Mouse (Mus musculus) induced T-regulatory cell, adult 2 months (primary cell): ENCODE data around the gene Gm2115.

Experiments used
- DNase-seq: peaks from one replicate; pipeline ENCODE4 v3.0.0-alpha.2; 2012; ENCODE audit warnings: low read depth

Gm2115 gene

DNA sequence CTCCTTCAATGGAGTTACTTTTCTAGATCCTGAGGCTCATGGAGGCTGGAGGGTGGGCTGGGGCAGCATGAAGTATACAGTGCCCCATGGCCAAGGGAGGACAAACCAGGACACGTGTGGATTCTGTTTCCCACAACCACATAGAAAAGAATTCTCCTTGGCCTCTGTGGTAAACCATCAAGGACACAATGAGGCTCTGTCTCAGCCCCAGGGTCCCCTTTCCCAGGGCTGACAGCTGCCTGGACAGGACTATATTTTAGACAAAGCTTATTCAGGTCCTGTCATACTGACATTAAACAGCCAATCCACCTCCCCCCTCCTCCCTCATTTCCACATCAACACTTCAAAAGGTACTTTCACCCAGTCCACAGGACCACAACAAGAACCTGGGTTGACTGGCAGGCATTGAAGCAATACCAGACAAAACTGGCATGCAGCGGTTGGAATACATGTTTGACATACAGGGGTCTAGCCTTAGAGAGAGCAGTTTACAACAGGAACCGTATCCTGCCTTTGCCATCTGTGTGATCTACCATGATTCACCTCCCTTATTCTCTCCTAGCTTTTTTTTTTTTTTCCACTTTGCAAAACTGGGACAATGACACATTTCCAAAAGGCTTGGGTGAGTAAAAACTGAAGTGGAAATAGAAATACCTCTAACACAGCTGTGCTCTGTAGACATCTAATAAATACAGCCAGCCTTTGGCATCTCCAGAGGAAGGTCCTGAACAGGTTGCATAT lies 57.8 kb downstream of the Gm2115 start:
- no peak for DNase-seq

DNA sequence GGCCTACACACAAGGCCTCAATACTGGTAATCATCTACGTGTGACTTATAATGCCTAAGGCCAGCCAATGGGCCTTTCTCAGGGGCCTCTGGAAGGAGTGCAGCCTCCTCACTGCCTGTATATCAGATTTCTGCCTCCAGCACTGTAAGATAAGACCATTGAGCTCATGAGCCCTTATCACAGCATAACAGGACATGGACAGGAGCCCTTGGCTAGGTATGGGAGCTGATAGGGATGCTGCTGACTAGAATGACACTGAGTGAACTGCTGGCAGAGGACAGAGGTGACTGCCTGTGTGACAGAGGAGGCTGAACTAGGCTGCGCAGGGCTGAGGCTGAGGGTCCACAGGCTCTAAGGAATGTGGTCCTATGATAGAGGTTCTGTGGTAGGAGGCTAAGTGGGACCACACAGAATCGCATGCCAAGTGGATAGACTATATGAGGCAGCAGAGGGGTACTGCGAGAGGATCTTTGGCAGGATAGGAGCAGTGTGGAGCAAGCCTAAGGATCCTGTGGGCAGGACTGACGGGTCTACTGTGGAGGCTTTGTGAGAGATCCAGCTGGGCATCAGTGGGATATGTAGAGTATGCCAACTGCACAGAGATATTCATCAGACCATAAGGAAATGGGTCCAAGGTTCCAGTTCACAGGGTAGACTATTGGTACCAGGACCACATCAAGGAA lies 58.5 kb downstream of the Gm2115 start:
- no peak for DNase-seq

- no peak for DNase-seq
Observed at GRCm38 (mm10) chr7:84590622-84591021, 61.9 kb downstream of the Gm2115 start.

GRCm38 (mm10) chr7:84591347-84591746 lies 62.6 kb downstream of the Gm2115 start:
- peak; percentile 35 for DNase-seq

DNA sequence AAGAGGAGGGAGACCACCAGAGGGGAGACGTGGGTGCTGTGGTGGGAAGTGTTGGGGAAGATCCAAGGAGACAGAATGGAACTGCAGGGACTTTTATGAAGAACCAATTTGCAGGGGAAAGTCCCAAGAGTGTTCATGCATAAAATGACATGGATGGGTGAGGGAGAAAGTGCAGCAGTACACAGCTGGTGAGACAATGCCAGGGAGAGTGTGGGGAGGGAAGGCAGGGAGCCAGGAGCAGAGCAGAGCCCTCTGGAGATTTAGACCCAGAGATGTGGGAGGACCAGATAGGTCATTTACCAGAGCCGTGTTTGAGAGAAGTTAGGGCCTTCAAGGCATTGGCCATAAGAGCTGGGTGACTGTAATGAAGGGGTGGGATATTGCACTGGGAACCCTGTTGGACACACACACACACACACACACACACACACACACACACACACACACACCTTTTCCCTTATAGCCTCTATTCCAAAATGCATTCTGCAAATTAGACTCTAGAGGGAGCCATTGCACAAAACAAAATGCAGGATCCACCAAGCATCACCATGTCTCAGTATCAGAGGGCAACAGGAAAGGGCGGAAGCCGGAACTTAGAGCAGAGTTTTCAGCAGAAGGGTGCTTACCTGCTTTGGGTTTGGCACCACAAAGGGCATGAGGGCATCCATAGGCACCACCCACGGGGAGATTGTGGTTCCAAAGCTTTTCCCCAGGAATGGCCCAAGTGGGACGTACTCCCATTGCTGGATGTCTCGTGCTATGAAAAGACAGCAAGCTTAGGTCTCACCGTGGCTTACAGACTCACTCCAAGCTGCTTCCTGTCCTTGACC lies 65.5 kb downstream of the Gm2115 start:
- DNase-seq: peak; percentile 92

DNA sequence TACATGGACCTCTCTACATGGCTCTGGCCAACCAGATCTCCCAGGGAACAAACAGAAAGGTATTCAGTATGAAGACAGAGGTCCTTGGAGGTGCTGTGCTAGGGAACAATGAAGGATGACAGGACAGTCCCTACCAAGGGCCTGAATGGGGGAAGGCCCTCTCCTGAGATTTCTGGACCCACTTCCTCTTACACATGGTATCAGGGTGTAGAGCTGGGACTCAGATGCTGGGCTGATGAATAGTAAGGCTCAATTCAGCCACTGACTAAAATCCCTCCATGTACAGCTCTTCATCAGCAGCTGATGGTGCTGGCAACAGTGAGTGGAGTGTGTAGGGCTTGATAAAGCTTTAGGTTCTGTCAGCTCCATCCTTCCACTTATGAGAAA lies 66.2 kb downstream of the Gm2115 start:
- no peak for DNase-seq

GRCm38 (mm10) chr7:84596002-84596401 lies 67.2 kb downstream of the Gm2115 start:
- DNase-seq: no peak

DNA sequence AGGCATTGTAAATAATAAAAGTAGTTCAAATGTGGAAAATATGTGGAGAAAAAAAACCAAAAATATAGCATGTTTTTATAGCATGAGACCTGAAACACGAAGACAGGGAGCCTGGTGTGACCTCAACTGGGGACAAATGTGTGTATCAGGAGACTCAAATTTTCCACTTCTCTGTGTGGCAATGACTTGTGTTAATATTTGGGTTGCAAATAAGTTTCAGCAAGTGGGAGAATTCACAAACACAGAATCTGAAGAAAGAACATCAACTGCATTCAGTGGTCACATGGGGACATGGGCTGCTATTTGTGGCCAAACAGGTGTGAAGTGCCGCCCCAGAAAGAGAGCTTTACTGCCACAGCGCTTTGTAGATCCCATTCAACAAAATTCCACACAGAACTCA lies 67.9 kb downstream of the Gm2115 start:
- no peak for DNase-seq

- no peak for DNase-seq
Observed at GRCm38 (mm10) chr7:84600631-84601030, 71.9 kb downstream of the Gm2115 start.

GRCm38 (mm10) chr7:84601331-84601730 lies 72.6 kb downstream of the Gm2115 start:
- DNase-seq: no peak

DNA sequence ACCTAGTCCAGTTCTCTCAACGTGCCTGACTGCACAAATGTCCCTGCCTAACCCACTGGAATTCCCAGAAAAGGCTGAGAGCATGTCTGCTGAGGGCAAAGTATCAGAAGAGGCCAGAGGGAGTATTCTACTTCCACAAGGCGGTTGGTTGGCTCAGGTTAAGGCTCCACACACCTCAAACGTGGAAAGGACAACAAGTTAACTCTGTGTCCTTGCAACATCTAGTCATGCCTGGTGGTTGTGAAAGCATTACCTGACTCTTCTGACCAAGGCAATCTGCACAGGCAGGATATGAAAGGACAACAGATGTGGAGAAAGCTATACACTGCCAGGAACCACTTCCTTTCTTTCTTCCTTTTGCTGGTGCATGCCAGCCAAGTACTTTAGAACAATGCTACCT lies 75.7 kb downstream of the Gm2115 start:
- DNase-seq: peak; percentile 23

DNA sequence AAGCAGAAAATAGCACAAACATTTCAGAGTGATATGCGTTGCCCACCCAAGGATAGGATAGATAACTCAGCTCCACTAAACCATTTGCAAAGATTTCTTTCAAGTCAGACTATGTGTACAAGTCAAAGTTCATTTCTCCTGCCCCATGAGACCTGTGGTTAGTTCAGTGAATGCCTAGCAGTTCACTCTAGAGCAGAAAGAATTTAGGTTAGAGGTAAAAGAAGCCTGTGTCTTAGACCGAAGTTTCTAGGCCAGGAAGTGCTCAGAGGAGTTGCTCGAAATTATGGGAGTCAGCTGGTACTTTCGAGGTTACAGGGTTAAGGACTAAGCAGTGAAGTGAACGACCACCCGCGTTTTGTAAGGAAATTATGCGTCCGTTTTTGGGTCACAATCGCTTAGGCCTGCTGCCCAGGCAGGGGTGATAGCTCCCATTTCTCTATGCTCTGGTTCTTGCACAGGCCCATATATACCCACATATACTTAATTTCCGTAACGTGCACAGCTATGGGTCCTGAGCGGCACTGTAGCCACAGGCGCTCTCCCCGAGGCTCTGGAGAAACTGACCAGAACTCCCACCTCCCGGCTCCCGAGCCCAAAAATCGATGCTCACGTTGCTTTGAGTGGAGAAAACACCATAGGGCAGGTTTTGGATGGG lies 76.4 kb downstream of the Gm2115 start:
- peak; percentile 22 for DNase-seq

- DNase-seq: peak; percentile 74
Observed at GRCm38 (mm10) chr7:84605704-84606292, 77.0 kb downstream of the Gm2115 start.

DNA sequence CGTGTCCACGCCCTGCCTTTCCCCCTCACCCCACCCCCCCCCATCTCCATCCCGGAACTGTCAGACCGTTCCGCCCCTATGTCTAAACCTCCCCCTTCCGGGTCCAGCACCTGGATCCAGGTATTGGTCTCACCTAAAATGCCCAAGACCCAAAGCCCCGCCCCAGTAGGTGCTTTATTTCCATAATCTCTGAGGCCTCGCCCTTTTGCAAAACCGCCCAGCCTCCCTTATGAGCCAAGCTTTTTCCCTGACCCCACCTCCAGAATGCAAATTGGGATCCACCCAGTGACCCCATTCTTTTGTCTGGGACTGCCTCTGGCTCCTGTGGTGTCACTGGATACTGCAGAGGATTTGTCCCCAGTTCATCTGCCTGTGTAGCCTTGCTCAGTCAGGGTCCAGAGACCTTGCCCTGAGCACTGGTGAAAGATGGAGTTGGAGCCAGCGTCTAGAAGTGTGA lies 77.6 kb downstream of the Gm2115 start, which contains the start of gene Fah:
TSS of gene Fah (minus strand) at position 430 of the 457 bp plus-strand sequence.
- DNase-seq: peak; percentile 61

DNA sequence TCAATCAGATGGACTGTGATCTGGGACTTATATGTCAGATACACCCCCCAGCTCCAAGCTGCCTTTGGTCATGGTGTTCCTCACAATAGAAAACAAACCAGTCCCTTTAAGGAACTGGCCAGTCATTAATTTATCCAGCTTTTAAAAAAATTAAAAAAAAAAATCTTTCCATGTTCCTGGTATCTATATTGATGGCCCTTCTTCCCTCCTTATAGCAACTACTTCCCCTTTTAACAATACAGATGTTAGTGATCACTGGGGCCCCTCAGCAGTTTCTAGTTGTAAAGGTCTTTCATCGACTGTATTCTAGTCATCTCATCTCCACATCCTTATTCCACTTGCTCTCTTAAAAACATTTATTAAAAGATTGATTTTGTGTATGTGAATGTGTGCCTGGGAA lies 82.9 kb downstream of the Gm2115 start:
- DNase-seq: no peak

- DNase-seq: peak; percentile 12
Observed at GRCm38 (mm10) chr7:84612445-84612844, 83.7 kb downstream of the Gm2115 start.

DNA sequence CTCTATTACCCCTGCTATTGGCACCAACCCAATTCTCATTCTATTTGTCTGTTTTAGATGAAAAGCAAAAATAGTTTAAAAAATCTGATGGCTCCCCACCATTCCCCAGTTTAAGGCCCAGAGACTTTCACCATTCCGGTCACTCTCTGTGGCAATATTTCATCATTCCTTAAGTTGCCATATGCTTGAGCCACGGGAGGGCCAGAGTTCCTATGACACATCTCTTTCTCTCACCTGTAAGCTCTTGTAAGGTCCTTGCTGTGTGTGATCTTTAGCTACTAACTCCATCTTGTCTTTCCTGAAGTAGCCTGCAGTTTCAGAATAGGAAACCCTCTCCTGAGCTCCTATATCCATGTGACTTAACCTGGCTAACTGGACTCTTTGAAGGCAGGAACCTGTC lies 90.2 kb downstream of the Gm2115 start:
- DNase-seq: no peak

- DNase-seq: no peak
Observed at GRCm38 (mm10) chr7:84620956-84621355, 92.2 kb downstream of the Gm2115 start.

DNA sequence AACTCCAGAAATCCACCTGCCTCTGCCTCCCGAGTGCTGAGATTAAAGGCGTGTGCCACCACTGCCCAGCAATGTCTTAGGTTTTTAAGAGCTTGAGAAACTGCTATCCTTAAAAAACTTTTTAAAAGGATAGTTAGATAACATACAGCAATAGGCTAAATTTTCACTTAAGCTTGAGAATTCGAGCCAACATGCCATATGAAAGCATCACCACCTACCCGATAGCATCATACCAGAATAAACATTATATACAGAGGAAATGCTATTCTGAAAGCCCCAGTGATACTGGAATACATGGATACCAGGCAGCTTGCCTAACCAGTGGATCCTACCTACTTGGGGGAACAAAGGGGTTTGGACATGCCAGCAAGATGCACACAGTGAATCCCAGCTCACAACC lies 95.0 kb downstream of the Gm2115 start:
- DNase-seq: no peak

DNA sequence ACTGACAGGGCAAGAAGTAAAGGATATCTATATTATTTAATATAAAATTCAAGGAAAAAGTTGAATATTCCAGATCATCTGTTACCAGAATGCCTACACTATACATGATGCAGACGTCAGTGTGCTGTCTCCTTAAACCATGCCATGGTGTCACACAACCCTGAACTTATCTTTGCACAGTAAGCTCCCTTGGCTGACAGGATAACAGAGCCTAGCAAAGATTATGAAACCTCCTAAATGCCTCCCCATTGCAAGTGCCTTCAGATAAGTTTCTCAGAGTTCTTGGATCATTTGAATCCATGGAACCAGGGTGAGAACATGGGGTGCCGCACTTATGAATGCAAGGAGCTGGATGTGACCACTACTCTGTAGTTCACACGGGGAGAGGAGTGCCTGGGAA lies 103.1 kb downstream of the Gm2115 start:
- DNase-seq: no peak
